In genomic region chr9:75064678-75065331, GRCm38 (mm10) we compare ENCODE assay signal across 20 mouse cellular contexts. TPM values are rescaled to one million over a fixed set of nuclear protein-coding genes. Genes with fewer than 3 reads are reported as not detected.
DNase-seq lines count a peak whose midpoint lies in the region; ATAC-seq lines count a peak whose summit lies in the region.
"Had no signal": no experiment of that assay in that cellular context is flagged by ENCODE, and none has a peak within 500 bp of the region (broad histone marks: within the 10 kb centered on the region; RNA-seq: fewer than 3 reads in every experiment).

No protein-coding gene starts in this region.

- peak; percentile 18; the same call in 1 of the 2 replicates for ATAC-seq in embryonic facial prominence, embryonic 14.5 days (ENCODE audit: low read depth)
- peak; percentile 80 for ATAC-seq in granulocyte monocyte progenitor cell, adult 5-6 weeks (replicated peaks; ENCODE audit: poor library complexity, severe bottlenecking)
- no peak for ATAC-seq in midbrain, embryonic 15.5 days (replicated peaks)
- ATAC-seq: forebrain, embryonic 16.5 days had no signal

- H3K9me3 ChIP-seq in embryonic facial prominence, embryonic 14.5 days (ENCODE audit: control insufficient read depth, low read length), result no peaks in the 10 kb centered on the region
- H3K9me3 ChIP-seq in embryonic facial prominence, embryonic 10.5 days, result no peaks in the 10 kb centered on the region
- H3K9me3 ChIP-seq in midbrain, embryonic 15.5 days, result no peaks in the 10 kb centered on the region
- H3K9me3 ChIP-seq: hindbrain, embryonic 12.5 days; megakaryocyte, embryonic 14.5 days had no signal

- H3K27ac ChIP-seq in embryonic facial prominence, embryonic 14.5 days (replicated peaks; ENCODE audit: low read depth, low read length), result no peak overlapping the region
- H3K27ac ChIP-seq in embryonic facial prominence, embryonic 10.5 days (replicated peaks), result no peak overlapping the region
- no peak overlapping the region for H3K27ac ChIP-seq in midbrain, embryonic 15.5 days
- H3K27ac ChIP-seq: hindbrain, embryonic 12.5 days had no signal

- peak; percentile 53 for DNase-seq in embryonic facial prominence, embryonic 14.5 days (ENCODE audit: low spot score)
- no peak for DNase-seq in embryonic facial prominence, embryonic 10.5 days (ENCODE audit: low spot score)
- DNase-seq in kidney, postnatal 10 days, result peak; percentile 19
- DNase-seq in kidney, adult 9 months, result no peak
- peak; percentile 62 for DNase-seq in 3T3-L1 (ENCODE audit: low read depth, low spot score)
- no peak for DNase-seq in left cerebral cortex, adult 8-10 months (ENCODE audit: low spot score in 2 of 2)
- DNase-seq: adrenal gland, postnatal 36 days; cerebellum, adult 8-10 months; gastrocnemius, postnatal 36 days; heart, postnatal 10 days; liver; midbrain, embryonic 14.5 days; right cerebral cortex, postnatal 25 days had no signal

- no peaks in the 10 kb centered on the region for H3K27me3 ChIP-seq in embryonic facial prominence, embryonic 14.5 days (replicated peaks; ENCODE audit: control insufficient read depth, insufficient read depth, low read length)
- 0 out of 2 replicates have a peak, but pooled peaks cover 2% of the 10 kb centered on the region for H3K27me3 ChIP-seq in embryonic facial prominence, embryonic 10.5 days (replicated peaks; ENCODE audit: low read depth, poor library complexity, severe bottlenecking)
- H3K27me3 ChIP-seq in midbrain, embryonic 15.5 days (replicated peaks), result no peaks in the 10 kb centered on the region
- H3K27me3 ChIP-seq: CH12.LX; hindbrain, embryonic 12.5 days; megakaryocyte, embryonic 14.5 days had no signal

- no peaks in the 10 kb centered on the region for H3K4me1 ChIP-seq in embryonic facial prominence, embryonic 14.5 days (ENCODE audit: control insufficient read depth, insufficient read depth, low read length)
- no peaks in the 10 kb centered on the region for H3K4me1 ChIP-seq in embryonic facial prominence, embryonic 10.5 days
- no peaks in the 10 kb centered on the region for H3K4me1 ChIP-seq in midbrain, embryonic 15.5 days
- H3K4me1 ChIP-seq: hindbrain, embryonic 12.5 days had no signal

- H3K4me2 ChIP-seq in embryonic facial prominence, embryonic 14.5 days (ENCODE audit: low read depth, low read length), result no peak overlapping the region
- no peak overlapping the region for H3K4me2 ChIP-seq in midbrain, embryonic 15.5 days
- H3K4me2 ChIP-seq: heart, embryonic 11.5 days; hindbrain, embryonic 12.5 days had no signal

- H3K4me3 ChIP-seq in embryonic facial prominence, embryonic 14.5 days (ENCODE audit: low read depth, low read length), result no peak overlapping the region
- no peak overlapping the region for H3K4me3 ChIP-seq in embryonic facial prominence, embryonic 10.5 days
- H3K4me3 ChIP-seq in midbrain, embryonic 15.5 days, result no peak overlapping the region
- H3K4me3 ChIP-seq: hindbrain, embryonic 12.5 days; megakaryocyte, embryonic 14.5 days had no signal

- H3K36me3 ChIP-seq in embryonic facial prominence, embryonic 14.5 days (ENCODE audit: control insufficient read depth, insufficient read depth, low read length), result peaks cover 3% of the 10 kb centered on the region; the same call in 1 of the 2 replicates
- peaks cover 14% of the 10 kb centered on the region for H3K36me3 ChIP-seq in embryonic facial prominence, embryonic 10.5 days (replicated peaks)
- no peaks in the 10 kb centered on the region for H3K36me3 ChIP-seq in midbrain, embryonic 15.5 days (replicated peaks)

- 66% methylated on average over 9 of the region's 9 CpGs for WGBS in embryonic facial prominence, embryonic 14.5 days
- WGBS in embryonic facial prominence, embryonic 10.5 days, result 79% methylated on average over 9 of the region's 9 CpGs
- WGBS in midbrain, embryonic 15.5 days, result 69% methylated on average over 9 of the region's 9 CpGs

- no peak overlapping the region for H3K9ac ChIP-seq in embryonic facial prominence, embryonic 14.5 days (ENCODE audit: low read depth, low read length)
- no peak overlapping the region for H3K9ac ChIP-seq in midbrain, embryonic 15.5 days
- H3K9ac ChIP-seq: hindbrain, embryonic 12.5 days had no signal

RNA-seq across cellular contexts. Expression of gene Myo5a, which starts 6.0 kb away (rescaled TPM):
- polyA plus RNA-seq in embryonic facial prominence, embryonic 14.5 days (2014; fragmentation: Nextera tagmentation; extraction: Ambion mirVana), result 25.1 and 25.7 TPM in 2 replicates
- 18.9 and 21.2 TPM in 2 replicates for polyA plus RNA-seq in embryonic facial prominence, embryonic 10.5 days (2016; fragmentation: Nextera tagmentation; extraction: Ambion mirVana)
- total RNA-seq in granulocyte monocyte progenitor cell, adult 5-6 weeks (2014; fragmentation: Nextera tagmentation), result 78.8 and 90.2 TPM in 2 replicates
- 134 and 136 TPM in 2 replicates for total RNA-seq in granulocyte monocyte progenitor cell, adult 5-6 weeks (2017)
- polyA plus RNA-seq in midbrain, embryonic 15.5 days (2015; fragmentation: Nextera tagmentation; extraction: Ambion mirVana), result 36.2 and 37.0 TPM in 2 replicates
- 100 to 1,000 TPM; 288 to 326 (median 308) TPM for total RNA-seq in left cerebral cortex, adult 8-10 months (2022)

RNA-seq across cellular contexts. Expression of gene Arpp19, which starts 27.4 kb away (rescaled TPM):
- polyA plus RNA-seq in embryonic facial prominence, embryonic 14.5 days (2014; fragmentation: Nextera tagmentation; extraction: Ambion mirVana), result 244 and 272 TPM in 2 replicates
- polyA plus RNA-seq in embryonic facial prominence, embryonic 10.5 days (2016; fragmentation: Nextera tagmentation; extraction: Ambion mirVana), result 365 and 391 TPM in 2 replicates
- 173 and 243 TPM in 2 replicates for total RNA-seq in granulocyte monocyte progenitor cell, adult 5-6 weeks (2014; fragmentation: Nextera tagmentation)
- 122 and 177 TPM in 2 replicates for total RNA-seq in granulocyte monocyte progenitor cell, adult 5-6 weeks (2017)
- polyA plus RNA-seq in midbrain, embryonic 15.5 days (2015; fragmentation: Nextera tagmentation; extraction: Ambion mirVana), result 190 and 192 TPM in 2 replicates
- total RNA-seq in left cerebral cortex, adult 8-10 months (2022), result 100 to 1,000 TPM; 449 to 488 (median 466) TPM

Comparison
In these comparisons a context has a peak if more than half of its experiments do, and no peak if none do; other contexts are left out.
1. DNase-seq: peak in embryonic facial prominence, embryonic 14.5 days (single experiment), kidney, postnatal 10 days (single experiment) and 3T3-L1 (single experiment); none in embryonic facial prominence, embryonic 10.5 days (single experiment), kidney, adult 9 months (single experiment) and left cerebral cortex, adult 8-10 months (0 of 2).